8 mouse cellular contexts compared by ENCODE assay signal in the genomic region with DNA sequence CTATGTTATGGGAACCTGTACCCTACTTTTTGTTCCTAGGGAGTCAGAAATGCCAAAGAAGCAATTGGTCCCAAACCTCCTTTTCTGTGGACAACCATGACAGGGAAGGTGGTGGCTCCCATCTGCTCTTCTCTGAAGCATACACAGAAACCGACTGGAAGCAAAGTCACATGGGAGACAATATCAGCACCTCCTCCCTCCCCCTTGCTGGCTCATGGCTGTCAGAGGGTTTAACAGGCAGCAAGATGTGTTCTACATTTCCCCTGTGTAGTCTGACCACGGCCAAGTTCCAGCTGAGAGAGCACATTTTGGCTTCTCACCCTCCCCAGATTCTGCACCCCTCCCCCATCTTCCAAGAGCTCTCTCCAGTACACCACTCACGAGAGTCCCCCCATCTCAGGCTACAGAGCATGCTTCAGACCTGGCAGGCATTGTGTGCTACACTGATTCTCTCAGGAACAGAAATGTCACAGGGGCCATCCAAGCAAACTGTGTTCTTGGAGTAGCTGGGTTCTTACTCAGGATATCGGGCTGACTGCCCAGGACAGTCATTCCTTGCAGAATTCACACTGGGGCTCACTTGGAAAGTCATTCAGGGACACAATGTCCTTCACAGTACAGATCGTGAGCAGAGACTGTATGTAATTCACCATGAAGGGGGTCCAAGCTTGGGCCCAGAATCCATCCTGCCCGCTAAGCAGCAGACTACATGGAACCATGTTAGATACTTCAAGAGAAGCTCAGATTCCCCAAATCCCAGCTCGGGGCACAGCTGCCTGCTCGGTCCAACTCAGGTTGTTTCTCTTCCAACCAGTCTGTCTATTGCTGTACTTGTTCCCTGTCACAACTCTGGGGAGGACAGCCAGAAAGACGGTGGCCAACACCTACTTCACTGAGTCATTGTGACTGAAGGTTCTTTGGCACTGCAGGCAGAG. TPM values are rescaled to one million over a fixed set of nuclear protein-coding genes. Genes with fewer than 3 reads are reported as not detected.
DNase-seq lines count a peak whose midpoint lies in the region; ATAC-seq and TF ChIP-seq lines count a peak whose summit lies in the region.

No protein-coding gene starts in this region.

- peaks cover 25% of the 10 kb centered on the region for H3K4me1 ChIP-seq in kidney, adult 2 months (ENCODE audit: control insufficient read depth, insufficient read depth, low read length)
- peaks cover 6% of the 10 kb centered on the region; the same call in 1 of the 2 replicates for H3K4me1 ChIP-seq in kidney, embryonic 16.5 days (ENCODE audit: insufficient read depth, low read length)
- H3K4me1 ChIP-seq in heart, adult 2 months (ENCODE audit: control insufficient read depth, insufficient read depth, low read length), result peaks cover 8% of the 10 kb centered on the region
- no peaks in the 10 kb centered on the region for H3K4me1 ChIP-seq in forebrain, embryonic 14.5 days (ENCODE audit: control insufficient read depth, insufficient read depth, low read length)

- no peak overlapping the region for H3K4me2 ChIP-seq in kidney, embryonic 16.5 days (replicated peaks; ENCODE audit: low read depth, low read length)
- no peak overlapping the region for H3K4me2 ChIP-seq in forebrain, embryonic 14.5 days (ENCODE audit: low read length)

- no peaks in the 10 kb centered on the region for H3K79me2 ChIP-seq in heart, adult 2 months (replicated peaks; ENCODE audit: control insufficient read depth, insufficient read depth, low read length)

- peak; percentile 60 for DNase-seq in kidney, adult 2 months
- DNase-seq in adrenal gland, postnatal 36 days, result peak; percentile 70
- DNase-seq in heart, adult 2 months, result peak; percentile 79 to 88
- peak; percentile 61 to 73 for DNase-seq in lung, adult 18-20 months
- DNase-seq in thymus, postnatal 0 days (ENCODE audit: low spot score), result no peak
- no peak for DNase-seq in forebrain, embryonic 14.5 days (ENCODE audit: low spot score)
- DNase-seq in natural killer cell, adult 2 months (ENCODE audit: low spot score in 2 of 2), result no peak

- peak; percentile 76 for TF ChIP-seq EP300 in heart, adult 2 months (IDR thresholded peaks at IDR 0.05; ENCODE audit: insufficient read depth, low read depth, low read length)

- WGBS in kidney, adult 2 months, result 45% methylated on average over 9 of the region's 9 CpGs
- WGBS in kidney, embryonic 16.5 days, result 55% methylated on average over 9 of the region's 9 CpGs
- 27% methylated on average over 9 of the region's 9 CpGs for WGBS in heart, adult 2 months
- 66% methylated on average over 9 of the region's 9 CpGs for WGBS in forebrain, embryonic 14.5 days

- H3K36me3 ChIP-seq in kidney, adult 2 months (ENCODE audit: control insufficient read depth, insufficient read depth, low read length), result no peaks in the 10 kb centered on the region
- H3K36me3 ChIP-seq in kidney, embryonic 16.5 days (ENCODE audit: insufficient read depth, low read length), result no peaks in the 10 kb centered on the region
- H3K36me3 ChIP-seq in heart, adult 2 months (ENCODE audit: control insufficient read depth, insufficient read depth, low read length), result no peaks in the 10 kb centered on the region
- H3K36me3 ChIP-seq in forebrain, embryonic 14.5 days (ENCODE audit: control insufficient read depth, insufficient read depth, low read length), result no peaks in the 10 kb centered on the region

- no peak overlapping the region for H3K4me3 ChIP-seq in kidney, adult 2 months (ENCODE audit: insufficient read depth, low read depth, low read length)
- no peak overlapping the region for H3K4me3 ChIP-seq in kidney, embryonic 16.5 days (ENCODE audit: low read length)
- no peak overlapping the region for H3K4me3 ChIP-seq in heart, adult 2 months
- H3K4me3 ChIP-seq in forebrain, embryonic 14.5 days (ENCODE audit: low read depth, low read length), result no peak overlapping the region

- no peaks in the 10 kb centered on the region for H3K27me3 ChIP-seq in kidney, adult 2 months (replicated peaks; ENCODE audit: control insufficient read depth, insufficient read depth, low read length)
- H3K27me3 ChIP-seq in kidney, embryonic 16.5 days (ENCODE audit: insufficient read depth, low read length), result no peaks in the 10 kb centered on the region
- no peaks in the 10 kb centered on the region for H3K27me3 ChIP-seq in heart, adult 2 months (ENCODE audit: control insufficient read depth, insufficient read depth, low read length)
- H3K27me3 ChIP-seq in forebrain, embryonic 14.5 days (replicated peaks; ENCODE audit: control insufficient read depth, insufficient read depth, low read length), result no peaks in the 10 kb centered on the region

- H3K9ac ChIP-seq in kidney, embryonic 16.5 days (replicated peaks; ENCODE audit: low read length), result no peak overlapping the region
- H3K9ac ChIP-seq in heart, adult 2 months (ENCODE audit: low read depth, low read length), result no peak overlapping the region
- no peak overlapping the region for H3K9ac ChIP-seq in forebrain, embryonic 14.5 days (ENCODE audit: low read length)

- no peaks in the 10 kb centered on the region for H3K9me3 ChIP-seq in kidney, embryonic 16.5 days (ENCODE audit: low read length)
- H3K9me3 ChIP-seq in forebrain, embryonic 14.5 days (replicated peaks; ENCODE audit: control insufficient read depth, low read length), result no peaks in the 10 kb centered on the region

- intact Hi-C loops in heart, adult 2 months (cut with DNase I), result loop anchor here (2.0 to 5.0 kb wide), 2 partner anchors 23 to 38 kb away; no protein-coding TSS in a partner anchor

- TF ChIP-seq POLR2A in kidney, adult 2 months (IDR thresholded peaks at IDR 0.05; ENCODE audit: low read depth, low read length), result no peak
- TF ChIP-seq POLR2A in heart, adult 2 months (IDR thresholded peaks at IDR 0.05; ENCODE audit: insufficient read depth, low read depth, low read length), result 0 out of 2 replicates have a peak, but pooled peaks have one; percentile 34

- no peak for TF ChIP-seq CTCF in kidney, adult 2 months (conservative IDR thresholded peaks at IDR 0.05; ENCODE audit: insufficient read depth, insufficient read length, low read depth, low read length)
- TF ChIP-seq CTCF in heart, adult 2 months (IDR thresholded peaks at IDR 0.05), result no peak

- no peak overlapping the region for H3K27ac ChIP-seq in kidney, adult 2 months (ENCODE audit: insufficient read depth, low read depth, low read length)
- no peak overlapping the region for H3K27ac ChIP-seq in kidney, embryonic 16.5 days (ENCODE audit: low read length)
- peak overlapping the region; percentile 74 for H3K27ac ChIP-seq in heart, adult 2 months
- H3K27ac ChIP-seq in forebrain, embryonic 14.5 days (ENCODE audit: low read depth, low read length), result no peak overlapping the region

- no peak for ATAC-seq in kidney, embryonic 16.5 days (ENCODE audit: low FRiP score, low TSS enrichment)
- no peak for ATAC-seq in forebrain, embryonic 14.5 days

RNA-seq across cellular contexts. Expression of a gene that starts 4.6 kb away (rescaled TPM):
- polyA plus RNA-seq in kidney, adult 2 months (2012; rRNA removed), result 18.8 and 21.9 TPM in 2 replicates
- 0.73 and 1.2 TPM in 2 replicates for polyA plus RNA-seq in kidney, embryonic 16.5 days (2015; fragmentation: Nextera tagmentation; extraction: Ambion mirVana)
- total RNA-seq in adrenal gland, postnatal 36 days (2021), result under 1 TPM; 0.13 to 0.17 TPM
- total RNA-seq in heart, adult 2 months (2021), result under 1 TPM; 0.18 to 0.20 TPM
- 0.08 and 0.20 TPM in 2 replicates for polyA plus RNA-seq in heart, adult 2 months (2012; rRNA removed)
- 0.24 and 0.49 TPM in 2 replicates for polyA plus RNA-seq in thymus, postnatal 0 days (2015; fragmentation: Nextera tagmentation; extraction: Ambion mirVana)
- polyA plus RNA-seq in forebrain, embryonic 14.5 days (2014; fragmentation: Nextera tagmentation; extraction: Ambion mirVana), result not detected in 2 replicates

RNA-seq across cellular contexts. Expression of a gene that starts 52.6 kb away (rescaled TPM):
- 0.04 and 0.88 TPM in 2 replicates for polyA plus RNA-seq in kidney, adult 2 months (2012; rRNA removed)
- polyA plus RNA-seq in kidney, embryonic 16.5 days (2015; fragmentation: Nextera tagmentation; extraction: Ambion mirVana), result 0.31 and 0.65 TPM in 2 replicates
- total RNA-seq in adrenal gland, postnatal 36 days (2021), result under 1 TPM; 0.23 to 0.26 TPM
- total RNA-seq in heart, adult 2 months (2021), result 100 to 1,000 TPM; 117 to 137 TPM
- 32.3 and 32.4 TPM in 2 replicates for polyA plus RNA-seq in heart, adult 2 months (2012; rRNA removed)
- 0.33 and 0.47 TPM in 2 replicates for polyA plus RNA-seq in thymus, postnatal 0 days (2015; fragmentation: Nextera tagmentation; extraction: Ambion mirVana)
- polyA plus RNA-seq in forebrain, embryonic 14.5 days (2014; fragmentation: Nextera tagmentation; extraction: Ambion mirVana), result 0.04 and 0.06 TPM in 2 replicates

Comparison
In these comparisons a context has a peak if more than half of its experiments do, and no peak if none do; other contexts are left out.
1. DNase-seq: peak in kidney, adult 2 months (single experiment), adrenal gland, postnatal 36 days (2 of 2), heart, adult 2 months (2 of 2) and lung, adult 18-20 months (2 of 2); none in thymus, postnatal 0 days (single experiment), forebrain, embryonic 14.5 days (single experiment) and natural killer cell, adult 2 months (0 of 2).
2. RNA of a gene that starts 52.6 kb away (polyA plus RNA-seq): 32.3 to 32.4 TPM in heart, adult 2 months; 0.04 to 0.88 TPM in kidney, adult 2 months, 0.31 to 0.65 TPM in kidney, embryonic 16.5 days, 0.33 to 0.47 TPM in thymus, postnatal 0 days and 0.04 to 0.06 TPM in forebrain, embryonic 14.5 days; every median in the first group is over 10 times any median in the second.